Comparison of ENCODE assay signal across 22 mouse cellular contexts in genomic region chr11:80149412-80150023, GRCm38 (mm10). TPM values are rescaled to one million over a fixed set of nuclear protein-coding genes. Genes with fewer than 3 reads are reported as not detected.
A peak's percentile ranks its signal among the peaks of the same experiment; 100 is the strongest.
DNase-seq lines count a peak whose midpoint lies in the region; ATAC-seq and TF ChIP-seq lines count a peak whose summit lies in the region.
"Had no signal": no experiment of that assay in that cellular context is flagged by ENCODE, and none has a peak within 500 bp of the region (broad histone marks: within the 10 kb centered on the region; RNA-seq: fewer than 3 reads in every experiment).

No protein-coding gene starts in this region.

- 82% methylated on average over 8 of the region's 8 CpGs for WGBS in kidney, embryonic 16.5 days
- WGBS in liver, adult 2 months, result 80% methylated on average over 8 of the region's 8 CpGs

- H3K4me1 ChIP-seq in kidney, embryonic 16.5 days (ENCODE audit: insufficient read depth, low read length), result peaks cover 10% of the 10 kb centered on the region; the same call in 1 of the 2 replicates
- peaks cover 11% of the 10 kb centered on the region for H3K4me1 ChIP-seq in liver, adult 2 months (ENCODE audit: control insufficient read depth, insufficient read depth, low read length)

- H3K4me3 ChIP-seq in kidney, embryonic 16.5 days (ENCODE audit: low read length), result no peak overlapping the region
- no peak overlapping the region for H3K4me3 ChIP-seq in liver, adult 2 months (ENCODE audit: insufficient read depth, low read depth, low read length)
- H3K4me3 ChIP-seq: embryonic facial prominence, embryonic 15.5 days; erythroblast, embryonic 14.5 days; forebrain, embryonic 10.5 days; heart, embryonic 13.5 days; hindbrain, embryonic 12.5 days had no signal

- no peak overlapping the region for H3K27ac ChIP-seq in kidney, embryonic 16.5 days (ENCODE audit: low read length)
- H3K27ac ChIP-seq in liver, adult 2 months (replicated peaks; ENCODE audit: insufficient read depth, low read depth, low read length), result peak overlapping the region; percentile 5
- H3K27ac ChIP-seq: embryonic facial prominence, embryonic 15.5 days; forebrain, embryonic 10.5 days; heart, embryonic 13.5 days; hindbrain, embryonic 12.5 days had no signal

- H3K79me2 ChIP-seq in liver, adult 2 months (ENCODE audit: control insufficient read depth, insufficient read depth, low read length), result peaks cover 6% of the 10 kb centered on the region; the same call in 1 of the 2 replicates

- H3K36me3 ChIP-seq in kidney, embryonic 16.5 days (ENCODE audit: insufficient read depth, low read length), result no peaks in the 10 kb centered on the region
- no peaks in the 10 kb centered on the region for H3K36me3 ChIP-seq in liver, adult 2 months (ENCODE audit: control insufficient read depth, insufficient read depth, low read length)
- H3K36me3 ChIP-seq: embryonic facial prominence, embryonic 15.5 days; forebrain, embryonic 10.5 days; heart, embryonic 13.5 days; hindbrain, embryonic 12.5 days had no signal

- no peak overlapping the region for H3K4me2 ChIP-seq in kidney, embryonic 16.5 days (replicated peaks; ENCODE audit: low read depth, low read length)
- H3K4me2 ChIP-seq: embryonic facial prominence, embryonic 15.5 days; heart, embryonic 13.5 days; hindbrain, embryonic 12.5 days had no signal

- peaks cover 14% of the 10 kb centered on the region for H3K27me3 ChIP-seq in kidney, embryonic 16.5 days (ENCODE audit: insufficient read depth, low read length)
- no peaks in the 10 kb centered on the region for H3K27me3 ChIP-seq in liver, adult 2 months (ENCODE audit: control insufficient read depth, insufficient read depth, low read length)

- no peak for TF ChIP-seq CTCF in liver, adult 2 months (IDR thresholded peaks at IDR 0.05; ENCODE audit: low read depth, low read length)

- TF ChIP-seq POLR2A in liver, adult 2 months (IDR thresholded peaks at IDR 0.05; ENCODE audit: extremely low read depth, insufficient read depth, low read length), result no peak

- H3K9ac ChIP-seq in kidney, embryonic 16.5 days (replicated peaks; ENCODE audit: low read length), result no peak overlapping the region
- no peak overlapping the region for H3K9ac ChIP-seq in liver, adult 2 months (ENCODE audit: low read depth, low read length)
- H3K9ac ChIP-seq: embryonic facial prominence, embryonic 15.5 days; heart, embryonic 13.5 days; hindbrain, embryonic 12.5 days had no signal

- no peak for ATAC-seq in kidney, embryonic 16.5 days (ENCODE audit: low FRiP score, low TSS enrichment)
- ATAC-seq: forebrain, embryonic 14.5 days; hindbrain, embryonic 16.5 days; inflammation-experienced regulatory T-cells, adult 6 months had no signal

- H3K9me3 ChIP-seq in kidney, embryonic 16.5 days (ENCODE audit: low read length), result no peaks in the 10 kb centered on the region
- H3K9me3 ChIP-seq: embryonic facial prominence, embryonic 15.5 days; forebrain, embryonic 10.5 days; heart, embryonic 13.5 days; hindbrain, embryonic 12.5 days had no signal

- peak; percentile 56 for DNase-seq in adrenal gland, adult 2 months
- DNase-seq in adrenal gland, postnatal 4 days (ENCODE audit: low spot score in 2 of 2), result no peak
- peak; percentile 39 for DNase-seq in kidney, adult 11 months
- peak; percentile 82 for DNase-seq in liver, adult 2 months (ENCODE audit: extremely low read depth, low read depth, low spot score)
- DNase-seq in liver, result no peak
- no peak for DNase-seq in right cerebral cortex, adult 2 months (ENCODE audit: low spot score in 2 of 2)
- DNase-seq: adrenal gland, postnatal 10 days; cerebellum, adult 2 months; cerebellum, postnatal 10 days; embryo, embryonic 11 days; gastrocnemius, postnatal 36 days; heart, postnatal 36 days had no signal

RNA-seq across cellular contexts. Expression of gene Adap2, which starts 4.4 kb away (rescaled TPM):
- total RNA-seq in adrenal gland, adult 2 months (2021), result 10 to 100 TPM; 10.9 to 12.7 TPM
- 16.7 and 19.2 TPM in 2 replicates for polyA plus RNA-seq in adrenal gland, adult 2 months (2012; rRNA removed)
- total RNA-seq in adrenal gland, postnatal 4 days (2021), result 10 to 100 TPM; 11.4 to 14.3 TPM
- 3.1 and 3.6 TPM in 2 replicates for polyA plus RNA-seq in kidney, embryonic 16.5 days (2015; fragmentation: Nextera tagmentation; extraction: Ambion mirVana)
- 32.1 and 33.4 TPM in 2 replicates for total RNA-seq in liver, adult 2 months (2014; rRNA removed)
- polyA plus RNA-seq in liver, adult 2 months (2012; rRNA removed), result 23.6 and 27.3 TPM in 2 replicates
- total RNA-seq: common myeloid progenitor, adult 5-6 weeks had no signal
- polyA plus RNA-seq: erythroblast, embryonic 14.5 days had no signal

RNA-seq across cellular contexts. Expression of gene Tefm, which starts 7.5 kb away (rescaled TPM):
- total RNA-seq in adrenal gland, adult 2 months (2021), result 10 to 100 TPM; 13.2 to 23.7 TPM
- polyA plus RNA-seq in adrenal gland, adult 2 months (2012; rRNA removed), result 1.0 and 1.8 TPM in 2 replicates
- total RNA-seq in adrenal gland, postnatal 4 days (2021), result 10 to 100 TPM; 20.9 to 22.8 TPM
- polyA plus RNA-seq in kidney, embryonic 16.5 days (2015; fragmentation: Nextera tagmentation; extraction: Ambion mirVana), result 35.0 and 39.0 TPM in 2 replicates
- total RNA-seq in liver, adult 2 months (2014; rRNA removed), result 20.5 and 21.6 TPM in 2 replicates
- polyA plus RNA-seq in liver, adult 2 months (2012; rRNA removed), result 5.0 and 5.3 TPM in 2 replicates
- polyA plus RNA-seq: erythroblast, embryonic 14.5 days had no signal

RNA-seq across cellular contexts. Expression of gene Rnf135, which starts 34.1 kb away (rescaled TPM):
- total RNA-seq in adrenal gland, adult 2 months (2021), result 1 to 10 TPM; 7.1 to 9.8 TPM
- polyA plus RNA-seq in adrenal gland, adult 2 months (2012; rRNA removed), result 8.4 and 12.2 TPM in 2 replicates
- 10 to 100 TPM; 16.0 to 16.2 TPM for total RNA-seq in adrenal gland, postnatal 4 days (2021)
- polyA plus RNA-seq in kidney, embryonic 16.5 days (2015; fragmentation: Nextera tagmentation; extraction: Ambion mirVana), result 12.9 and 14.0 TPM in 2 replicates
- 6.1 and 6.6 TPM in 2 replicates for total RNA-seq in liver, adult 2 months (2014; rRNA removed)
- polyA plus RNA-seq in liver, adult 2 months (2012; rRNA removed), result 9.4 and 11.0 TPM in 2 replicates

RNA-seq across cellular contexts. Expression of gene Rhot1, which starts 59.3 kb away (rescaled TPM):
- 10 to 100 TPM; 69.6 to 80.7 TPM for total RNA-seq in adrenal gland, adult 2 months (2021)
- polyA plus RNA-seq in adrenal gland, adult 2 months (2012; rRNA removed), result 4.4 and 5.4 TPM in 2 replicates
- total RNA-seq in adrenal gland, postnatal 4 days (2021), result 10 to 100 TPM; 61.4 to 65.9 TPM
- 57.6 and 60.4 TPM in 2 replicates for polyA plus RNA-seq in kidney, embryonic 16.5 days (2015; fragmentation: Nextera tagmentation; extraction: Ambion mirVana)
- total RNA-seq in liver, adult 2 months (2014; rRNA removed), result 32.1 and 37.1 TPM in 2 replicates
- polyA plus RNA-seq in liver, adult 2 months (2012; rRNA removed), result 8.4 and 8.9 TPM in 2 replicates

Comparison
In these comparisons a context has a peak if more than half of its experiments do, and no peak if none do; other contexts are left out.
1. DNase-seq: peak in adrenal gland, adult 2 months (single experiment), kidney, adult 11 months (single experiment) and liver, adult 2 months (single experiment); none in adrenal gland, postnatal 4 days (0 of 2), liver (single experiment) and right cerebral cortex, adult 2 months (0 of 2).